Mouse (Mus musculus) layer of hippocampus, adult 2 months (tissue): ENCODE results near the gene Ccdc6. TPM values are rescaled to one million over a fixed set of nuclear protein-coding genes. Genes with fewer than 3 reads are reported as not detected.
"Not testable (repeated sequence)": the region's sequence is repeated elsewhere in the genome, so short reads cannot be mapped to it uniquely, and the experiment has no call there.

Experiments used
- DNase-seq, 2 experiments: peaks; one replicate each; pipeline ENCODE4 v3.0.0; 2022; ENCODE audit warnings: low spot score in 2 of 2
- H3K27ac ChIP-seq: fragments of 200-600 bp; 2 replicates; pipeline ENCODE4 v1.8.1; 2022
- H3K4me3 ChIP-seq: fragments of 200-600 bp; 2 replicates; pipeline ENCODE4 v1.8.1; 2022; ENCODE audit warnings: mild to moderate bottlenecking
- CTCF ChIP-seq: fragments of 200-600 bp; conservative IDR thresholded peaks from 2 replicates; pipeline ENCODE4 v1.8.1; 2022; ENCODE audit warnings: antibody characterized with exemption, mild to moderate bottlenecking, moderate library complexity
- total RNA-seq, 2 experiments: library from RNA; stranded (reverse); gene quantifications; 2 replicates each; pipeline ENCODE4 v1.2.3; 2021

Gene Ccdc6
- total RNA-seq, 2 experiments from 2014 or later = 60.5 to 65.6 TPM

- TF ChIP-seq CTCF = peak; percentile 75
- H3K4me3 ChIP-seq = no peak overlapping the region
Measured at GRCm38 (mm10) chr10:70195786-70196185, 98.9 kb downstream of the Ccdc6 start.

DNA sequence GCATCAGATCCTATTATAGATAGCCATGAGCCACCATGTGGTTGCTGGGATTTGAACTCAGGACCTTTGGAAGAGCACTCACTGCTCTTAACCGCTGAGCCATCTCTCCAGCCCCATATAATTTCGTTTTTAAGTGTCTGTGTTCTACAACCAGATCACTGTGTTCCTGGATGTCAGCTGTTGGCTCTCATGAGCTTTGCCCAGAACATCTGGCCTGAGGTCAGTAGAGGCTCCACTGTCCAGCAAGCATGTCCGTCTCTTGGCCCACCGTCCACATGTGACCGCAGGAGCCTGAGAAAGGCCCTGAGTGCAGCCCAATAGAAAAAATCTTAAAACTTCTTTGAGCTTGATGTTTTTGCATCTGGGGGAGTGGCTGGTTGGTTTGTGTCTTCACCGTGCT lies 99.7 kb downstream of the Ccdc6 start:
- Histone ChIP-seq H3K27ac (no peak overlapping the region), H3K4me3 (no peak overlapping the region)
- DNase-seq = no peak
- TF ChIP-seq CTCF = no peak

More at GRCm38 (mm10) chr10:70195786-70196185, 98.9 kb downstream of the Ccdc6 start:
- DNase-seq = no peak
- H3K27ac ChIP-seq = peak overlapping the region; percentile 32; the same call in 1 of the 2 replicates

GRCm38 (mm10) chr10:70197601-70198000 lies 100.7 kb downstream of the Ccdc6 start:
- TF ChIP-seq CTCF = no peak
- Histone ChIP-seq H3K27ac (no peak overlapping the region), H3K4me3 (no peak overlapping the region)
- DNase-seq = no peak

- H3K4me3 ChIP-seq = no peak overlapping the region
- no peak for DNase-seq
- TF ChIP-seq CTCF = no peak
- no peak overlapping the region for H3K27ac ChIP-seq
Measured at GRCm38 (mm10) chr10:70198012-70198411, 101.1 kb downstream of the Ccdc6 start.

DNA sequence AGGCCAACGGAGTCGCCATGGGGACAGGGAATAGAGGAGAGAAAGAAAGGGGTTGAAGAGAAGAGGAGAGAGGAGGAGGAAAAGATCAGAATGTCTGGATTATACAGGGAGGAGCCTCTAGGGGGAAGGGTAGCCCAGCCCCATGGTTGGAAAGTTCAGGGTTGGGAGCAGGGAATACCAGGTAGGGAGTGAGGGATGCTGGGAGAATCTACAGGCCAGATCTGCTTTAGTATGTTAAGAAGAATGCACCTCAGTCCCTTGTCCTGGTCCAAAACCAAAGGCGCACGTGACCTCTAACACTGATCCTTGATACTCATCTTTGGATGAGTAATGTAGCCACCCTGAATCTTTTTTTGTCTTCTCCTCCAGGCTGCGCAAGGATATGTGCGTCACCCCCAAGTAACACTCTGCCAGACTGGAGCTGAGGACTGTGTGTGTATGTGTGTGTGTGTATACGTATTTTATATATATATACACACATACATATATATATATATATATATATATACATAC lies 102.1 kb downstream of the Ccdc6 start:
- no peak for TF ChIP-seq CTCF
- H3K4me3 ChIP-seq = no peak overlapping the region
- H3K27ac ChIP-seq = no peak overlapping the region
- DNase-seq = no peak

- DNase-seq = no peak
- Histone ChIP-seq H3K4me3 (no peak overlapping the region), H3K27ac (no peak overlapping the region)
- no peak for TF ChIP-seq CTCF
Measured at GRCm38 (mm10) chr10:70199466-70200210, 102.7 kb downstream of the Ccdc6 start.

- no peak for DNase-seq
- no peak overlapping the region for H3K4me3 ChIP-seq
- no peak overlapping the region for H3K27ac ChIP-seq
- TF ChIP-seq CTCF = no peak
Measured at GRCm38 (mm10) chr10:70200889-70201500, 104.1 kb downstream of the Ccdc6 start.

DNA sequence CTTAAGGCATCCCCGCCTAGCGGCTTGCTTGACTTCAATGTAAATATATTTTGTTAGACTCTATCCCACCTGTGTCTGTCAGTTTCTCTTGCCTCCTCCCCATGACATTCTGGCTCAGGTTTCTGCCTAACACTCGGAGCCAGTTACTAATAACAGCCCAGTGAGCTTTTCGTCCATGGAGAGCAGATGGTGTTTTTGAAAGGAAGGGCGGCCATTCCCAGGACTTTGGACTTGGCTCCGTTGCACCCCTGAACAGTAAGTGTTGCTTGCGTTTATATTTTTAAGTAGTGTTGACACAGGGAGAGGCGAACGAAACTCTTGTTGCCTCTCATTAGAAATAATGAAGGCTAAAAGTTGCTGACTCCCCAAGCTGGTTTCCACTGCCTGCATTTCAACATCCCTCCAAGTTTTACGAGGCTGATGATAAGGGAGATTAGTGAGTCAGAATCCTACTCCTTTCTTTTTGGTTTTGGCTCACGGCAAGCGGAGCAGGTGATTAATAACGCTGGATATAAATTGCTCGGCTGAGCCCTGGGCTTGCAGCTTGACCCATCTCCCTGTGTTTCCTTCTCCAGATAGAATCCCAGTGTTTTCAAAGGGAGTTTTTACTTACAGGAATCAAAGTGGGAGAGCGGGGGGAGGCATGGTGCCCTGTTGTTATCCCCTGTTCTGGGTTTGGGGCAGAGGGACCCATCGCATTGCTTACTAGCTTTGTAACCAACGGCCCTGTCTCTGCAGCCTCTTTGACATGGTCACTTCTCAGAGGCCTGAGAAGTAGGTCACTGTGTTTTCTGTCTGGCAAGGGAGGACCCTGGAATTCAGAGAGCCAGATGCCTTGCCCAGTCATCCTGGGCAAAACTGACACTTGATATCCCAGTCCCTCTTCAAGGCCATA lies 107.8 kb downstream of the Ccdc6 start, which contains the start of gene Mrln:
Gene Mrln (plus strand): TSS at position 160 of the 895 bp plus-strand sequence.
- Histone ChIP-seq H3K4me3 (no peak within 1 kb of the TSS), H3K27ac (no peak within 1 kb of the TSS)
- no peak for TF ChIP-seq CTCF
- DNase-seq = no peak

DNA sequence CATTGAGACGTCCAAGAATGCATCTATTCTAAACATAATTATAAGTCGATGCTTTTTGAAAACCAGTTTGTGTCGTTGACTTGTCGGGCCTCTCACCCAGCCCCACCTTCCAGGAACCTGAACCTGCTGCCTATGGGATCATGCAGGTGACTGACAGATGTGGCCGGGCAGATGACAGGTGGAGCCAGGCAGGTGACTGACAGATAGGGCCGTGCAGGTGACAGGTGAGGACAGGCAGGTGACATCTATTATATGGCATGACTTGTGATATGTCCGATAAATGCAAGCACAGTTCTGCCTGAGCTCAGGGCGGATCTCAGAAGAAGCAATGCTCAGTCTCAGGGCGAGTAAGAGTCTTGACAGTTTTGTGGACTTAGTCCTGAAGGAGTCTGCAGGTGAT lies 114.4 kb downstream of the Ccdc6 start:
- TF ChIP-seq CTCF = no peak
- Histone ChIP-seq H3K4me3 (no peak overlapping the region), H3K27ac (no peak overlapping the region)
- DNase-seq = no peak

GRCm38 (mm10) chr10:70220971-70221370 lies 124.0 kb downstream of the Ccdc6 start:
- Histone ChIP-seq H3K27ac (no peak overlapping the region), H3K4me3 (no peak overlapping the region)
- no peak for TF ChIP-seq CTCF
- no peak for DNase-seq

DNA sequence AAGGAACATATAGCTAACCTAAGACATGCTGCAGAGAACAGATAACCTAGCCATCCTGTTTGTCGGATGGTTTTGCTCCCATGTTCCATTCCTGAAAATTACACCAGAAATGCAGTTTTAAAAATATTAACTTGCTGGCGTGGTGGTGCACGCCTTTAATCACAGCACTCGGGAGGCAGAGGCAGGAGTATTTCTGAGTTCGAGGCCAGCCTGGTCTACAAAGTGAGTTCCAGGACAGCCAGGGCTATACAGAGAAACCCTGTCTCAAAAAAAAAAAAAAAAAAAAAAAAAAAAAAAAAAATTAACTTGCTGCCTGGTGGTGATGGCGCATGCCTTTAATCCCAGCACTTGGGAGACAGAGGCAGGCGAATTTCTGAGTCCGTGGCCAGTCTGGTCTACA lies 125.3 kb downstream of the Ccdc6 start:
- H3K4me3 ChIP-seq, DNase-seq, H3K27ac ChIP-seq: not testable (repeated sequence)

- Histone ChIP-seq H3K27ac (no peak overlapping the region), H3K4me3 (no peak overlapping the region)
- DNase-seq = no peak
- TF ChIP-seq CTCF = no peak
Measured at GRCm38 (mm10) chr10:70224571-70224970, 127.7 kb downstream of the Ccdc6 start.

DNA sequence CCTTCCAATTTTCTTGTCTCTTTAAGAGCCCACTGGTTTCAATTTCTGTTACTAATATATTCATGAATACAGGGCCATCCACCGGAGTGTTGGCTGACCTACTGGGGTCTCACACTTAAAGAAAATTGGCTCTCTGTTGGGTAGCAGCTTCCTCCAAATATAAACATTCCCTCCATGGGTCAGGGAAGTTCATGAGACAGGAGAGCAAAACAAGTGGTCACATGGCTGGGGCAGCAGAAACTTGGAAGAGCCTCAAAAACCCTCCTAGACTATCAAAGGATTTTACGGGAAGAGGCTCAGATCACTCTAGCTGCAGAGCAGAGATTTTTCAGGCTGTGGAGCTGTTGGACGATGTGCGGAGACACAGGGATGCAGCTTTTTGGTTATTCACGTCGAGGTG lies 128.8 kb downstream of the Ccdc6 start:
- H3K27ac ChIP-seq = no peak overlapping the region
- DNase-seq = no peak
- no peak overlapping the region for H3K4me3 ChIP-seq
- TF ChIP-seq CTCF = peak; percentile 22
